Mouse (Mus musculus): ENCODE measurements around the gene Igfn1. TPM values are rescaled to one million over a fixed set of nuclear protein-coding genes. Genes with fewer than 3 reads are reported as not detected.

Gene Igfn1
- not detected for total RNA-seq (2023)

DNA sequence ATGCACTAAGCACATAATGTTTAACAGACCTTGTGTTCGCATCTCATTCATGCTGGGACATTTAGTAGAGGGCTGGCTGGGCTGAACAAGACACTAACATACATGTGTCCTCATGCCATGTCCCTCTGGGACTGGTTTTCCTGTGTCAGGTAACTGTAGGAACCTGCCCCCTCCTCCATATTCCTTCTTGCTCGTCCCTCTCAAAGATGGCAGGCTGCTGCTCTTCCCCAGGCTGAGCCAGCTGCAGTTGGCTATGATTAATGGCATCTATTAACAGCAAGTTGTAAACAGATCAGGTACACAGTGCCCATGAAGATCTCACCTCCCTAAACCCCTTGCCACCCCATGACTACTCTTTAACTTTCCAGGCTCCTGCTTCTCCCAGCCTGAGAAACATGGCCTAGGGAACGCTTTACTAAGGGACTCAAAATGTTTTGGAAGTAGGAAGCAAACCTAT is at the start of gene Igfn1:
Gene Igfn1 (minus strand): TSS at position 51 of the 457 bp plus-strand sequence.

DNA sequence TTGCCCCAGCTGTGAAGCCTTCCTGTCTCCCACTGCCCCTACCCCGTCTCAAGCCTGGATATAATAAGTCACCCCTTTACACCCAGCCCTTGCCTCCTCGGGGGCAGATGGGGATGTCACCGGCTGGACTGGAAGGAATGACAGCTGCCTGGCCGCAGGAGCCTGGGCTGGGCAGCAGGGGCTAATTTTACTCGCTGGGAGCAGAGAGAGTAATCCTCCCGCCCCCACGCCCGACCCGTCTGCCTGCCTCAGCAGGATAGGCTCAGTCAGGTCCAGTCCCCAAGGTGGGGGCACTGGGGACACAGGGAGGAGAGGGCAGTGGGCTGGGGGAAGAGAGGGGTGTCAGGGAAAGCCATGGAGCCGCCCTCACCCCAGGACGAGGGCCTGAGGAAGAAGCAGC is 46.4 kb upstream of the Igfn1 start, which contains the start of gene Cacna1s:
Gene Cacna1s (plus strand): TSS at position 204 of the 400 bp plus-strand sequence.

DNA sequence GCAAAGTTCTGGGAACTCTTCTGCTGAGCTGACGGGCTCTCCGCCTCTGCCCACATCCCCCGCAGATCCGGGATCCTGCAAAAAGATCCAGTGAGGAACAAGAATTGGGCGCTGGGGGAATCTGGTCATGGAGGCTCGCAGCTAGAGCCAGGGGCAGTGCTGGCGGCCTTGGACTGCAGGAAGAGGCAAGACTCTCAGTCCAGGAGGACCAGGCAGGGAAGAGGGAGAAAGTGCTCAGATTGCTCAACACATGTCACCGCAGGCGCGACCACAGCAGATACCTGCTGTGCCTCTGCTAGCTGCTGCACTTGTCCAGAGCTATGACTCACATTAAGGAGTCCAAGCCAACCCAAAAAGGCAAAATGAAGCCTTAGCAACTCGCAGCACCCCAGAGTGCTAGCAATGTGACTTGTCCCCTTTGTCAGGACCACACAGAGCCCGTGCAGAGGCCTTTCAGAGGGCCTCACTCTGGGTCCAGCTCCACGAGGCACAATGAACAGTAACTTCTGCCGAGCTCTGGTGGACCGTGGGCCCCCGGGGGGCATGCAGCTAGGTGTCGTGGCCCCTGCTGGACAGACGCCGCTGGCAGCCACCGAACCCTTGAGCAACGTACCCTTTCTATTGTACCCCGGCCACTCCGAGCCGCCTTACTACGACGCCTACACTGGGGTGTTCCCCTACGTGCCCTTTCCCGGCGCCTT is 44.3 kb upstream of the Igfn1 start, which contains the start of gene Ascl5:
Gene Ascl5 (plus strand): TSS at position 493 of the 701 bp plus-strand sequence.

DNA sequence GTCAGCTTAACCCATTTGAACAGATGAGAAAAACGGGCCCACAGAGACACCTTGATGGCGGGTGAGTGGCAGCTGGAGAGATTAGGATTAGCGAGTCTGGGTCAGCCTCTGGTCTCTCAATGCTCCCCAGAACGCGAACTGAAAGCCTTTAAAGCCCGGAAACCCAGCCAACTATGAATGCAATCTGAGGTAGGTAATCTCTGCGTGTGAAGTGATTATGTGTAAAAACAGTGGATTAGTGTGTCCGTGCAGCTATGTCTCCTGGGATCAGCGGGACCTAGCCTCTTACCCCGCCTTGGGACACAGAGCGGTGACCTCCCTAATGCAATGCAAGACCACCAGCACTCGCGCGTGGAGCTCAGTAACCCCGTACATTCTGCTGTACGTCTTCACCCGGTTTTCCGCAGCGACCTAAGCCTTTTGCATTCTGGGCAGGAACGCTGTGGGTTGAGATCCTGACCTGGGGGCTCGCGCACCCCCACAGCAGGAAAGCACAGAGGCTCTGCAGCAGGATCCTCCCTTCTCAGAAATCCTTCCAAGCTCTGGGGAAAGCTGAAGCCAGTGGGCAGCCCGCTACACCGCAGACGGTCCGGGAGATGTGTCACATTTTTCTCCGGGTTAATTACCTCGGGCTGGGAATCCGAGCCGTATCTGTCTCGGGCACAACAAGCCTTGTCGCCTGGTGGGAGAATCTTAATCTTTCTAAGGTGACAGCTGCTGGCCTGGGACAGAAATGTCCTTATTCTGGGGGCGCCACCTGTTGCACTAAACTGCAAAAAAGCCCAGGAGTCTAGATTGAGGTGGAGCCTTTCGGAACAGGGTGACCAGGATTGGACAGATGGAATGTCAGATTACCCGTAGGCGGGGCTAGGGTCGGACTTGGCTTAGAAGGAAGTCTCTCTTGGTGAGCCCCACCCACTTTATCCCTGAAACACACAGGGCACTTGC is 1.3 kb upstream of the Igfn1 start, which contains the start of gene Tmem9:
Gene Tmem9 (plus strand): TSS at position 940 of the 948 bp plus-strand sequence.

DNA sequence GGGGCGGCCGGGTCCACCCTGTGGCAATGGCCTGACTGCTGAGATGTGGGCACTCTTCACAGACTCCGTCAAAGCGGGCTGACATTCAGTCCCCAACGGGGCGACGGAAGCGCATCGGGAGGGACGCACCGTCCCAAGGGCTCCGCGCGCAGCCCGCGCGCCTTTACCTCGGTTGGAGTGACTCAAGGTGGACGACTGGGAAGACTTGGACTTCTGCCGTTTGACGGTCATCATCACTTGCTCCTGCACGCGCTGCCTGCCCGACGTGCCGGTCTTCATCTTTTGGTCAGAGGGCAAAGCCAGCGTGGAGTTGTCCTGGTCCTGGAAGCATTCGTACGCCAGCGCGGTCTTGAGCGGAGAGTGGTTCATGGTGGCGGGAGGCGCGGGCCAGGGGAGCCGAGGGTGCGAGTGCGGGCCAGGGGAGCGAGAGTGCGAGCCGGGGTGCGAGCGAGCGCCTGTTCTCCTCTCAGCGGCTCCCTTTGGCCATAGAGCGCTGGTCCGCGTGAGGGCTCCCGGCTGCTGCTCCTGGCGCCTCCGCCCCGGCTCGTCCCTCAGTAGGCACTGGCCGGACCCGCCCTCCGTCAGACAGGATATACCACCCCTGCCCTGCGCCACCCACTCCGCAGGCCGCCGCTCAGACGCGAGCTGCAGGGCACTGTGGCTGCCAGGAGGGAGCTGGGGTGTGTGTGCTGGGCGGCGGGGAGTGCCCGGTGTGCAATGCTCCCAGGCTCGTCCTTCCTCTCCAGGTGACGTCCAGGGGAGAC is 87.3 kb downstream of the Igfn1 start, which contains the start of gene Pkp1:
Gene Pkp1 (minus strand): TSS at position 564 of the 764 bp plus-strand sequence.

Other genes starting within 250 kb of the Igfn1 start
- gene Phlda3, start 240.2 kb downstream of the Igfn1 start, total RNA-seq (2023) = under 1 TPM in 1 of 2 experiments, not detected in 1; 0.66 TPM
- gene Tnni1, start 226.9 kb downstream of the Igfn1 start, total RNA-seq (2023) = not detected
- gene Lad1, start 187.7 kb downstream of the Igfn1 start, total RNA-seq (2023) = not detected
- not detected for gene Tnnt2, start 170.0 kb downstream of the Igfn1 start, total RNA-seq (2023)
- not detected for gene Pkp1, start 87.1 kb downstream of the Igfn1 start, total RNA-seq (2023)
- 1 to 10 TPM; 4.2 to 8.3 TPM for gene Tmem9, start 1.8 kb upstream of the Igfn1 start, total RNA-seq (2023)
- gene Ascl5, start 44.5 kb upstream of the Igfn1 start, total RNA-seq (2023) = not detected
- not detected for gene Cacna1s, start 46.4 kb upstream of the Igfn1 start, total RNA-seq (2023)
- 100 to 1,000 TPM; 159 to 169 TPM for gene Kif21b, start 125.0 kb upstream of the Igfn1 start, total RNA-seq (2023)
- not detected for gene Mroh3, start 206.5 kb upstream of the Igfn1 start, total RNA-seq (2023)
- not detected for gene Inava, start 227.9 kb upstream of the Igfn1 start, total RNA-seq (2023)